Mouse (Mus musculus): ENCODE results near the gene Nwd1.
"Not testable (repeated sequence)": the region's sequence is repeated elsewhere in the genome, so short reads cannot be mapped to it uniquely, and the experiment has no call there.

Gene Nwd1

GRCm38 (mm10) chr8:72683572-72684099, 37.1 kb downstream of the Nwd1 start:
- not testable (repeated sequence) for ATAC-seq (ENCODE audit: insufficient number of reproducible peaks, low FRiP score, low TSS enrichment)

- ATAC-seq (ENCODE audit: insufficient number of reproducible peaks, low FRiP score, low TSS enrichment): peak; percentile 33; the same call in 1 of the 2 replicates
Measured at GRCm38 (mm10) chr8:72698349-72698926, 51.9 kb downstream of the Nwd1 start.

- no peak for ATAC-seq (ENCODE audit: insufficient number of reproducible peaks, low FRiP score, low TSS enrichment)
Measured at GRCm38 (mm10) chr8:72712569-72712968, 66.1 kb downstream of the Nwd1 start.

- no peak for ATAC-seq (ENCODE audit: insufficient number of reproducible peaks, low FRiP score, low TSS enrichment)
Measured at GRCm38 (mm10) chr8:72716594-72716993, 70.1 kb downstream of the Nwd1 start.

- ATAC-seq (ENCODE audit: insufficient number of reproducible peaks, low FRiP score, low TSS enrichment): no peak
Measured at GRCm38 (mm10) chr8:72720541-72720940, 74.0 kb downstream of the Nwd1 start.

GRCm38 (mm10) chr8:72722769-72723650, 76.5 kb downstream of the Nwd1 start, which contains the start of gene Sin3b:
TSS of gene Sin3b (plus strand) at chr8:72723285.
- peak; percentile 96 for ATAC-seq (ENCODE audit: insufficient number of reproducible peaks, low FRiP score, low TSS enrichment)

GRCm38 (mm10) chr8:72723651-72724001, 77.1 kb downstream of the Nwd1 start:
- ATAC-seq (ENCODE audit: insufficient number of reproducible peaks, low FRiP score, low TSS enrichment): 0 out of 2 replicates have a peak, but pooled peaks have one; percentile 6

- no peak for ATAC-seq (ENCODE audit: insufficient number of reproducible peaks, low FRiP score, low TSS enrichment)
Measured at GRCm38 (mm10) chr8:72728636-72729035, 82.1 kb downstream of the Nwd1 start.

- no peak for ATAC-seq (ENCODE audit: insufficient number of reproducible peaks, low FRiP score, low TSS enrichment)
Measured at GRCm38 (mm10) chr8:72735001-72735400, 88.5 kb downstream of the Nwd1 start.

GRCm38 (mm10) chr8:72736868-72737267, 90.4 kb downstream of the Nwd1 start:
- no peak for ATAC-seq (ENCODE audit: insufficient number of reproducible peaks, low FRiP score, low TSS enrichment)

GRCm38 (mm10) chr8:72746061-72746460, 99.5 kb downstream of the Nwd1 start:
- peak; percentile 59; the same call in 1 of the 2 replicates for ATAC-seq (ENCODE audit: insufficient number of reproducible peaks, low FRiP score, low TSS enrichment)

GRCm38 (mm10) chr8:72749846-72750245, 103.3 kb downstream of the Nwd1 start:
- no peak for ATAC-seq (ENCODE audit: insufficient number of reproducible peaks, low FRiP score, low TSS enrichment)

GRCm38 (mm10) chr8:72750266-72750665, 103.8 kb downstream of the Nwd1 start:
- no peak for ATAC-seq (ENCODE audit: insufficient number of reproducible peaks, low FRiP score, low TSS enrichment)

GRCm38 (mm10) chr8:72751126-72751525, 104.6 kb downstream of the Nwd1 start:
- ATAC-seq (ENCODE audit: insufficient number of reproducible peaks, low FRiP score, low TSS enrichment): no peak

- no peak for ATAC-seq (ENCODE audit: insufficient number of reproducible peaks, low FRiP score, low TSS enrichment)
Measured at GRCm38 (mm10) chr8:72752289-72752688, 105.8 kb downstream of the Nwd1 start.

GRCm38 (mm10) chr8:72753165-72753564, 106.7 kb downstream of the Nwd1 start:
- no peak for ATAC-seq (ENCODE audit: insufficient number of reproducible peaks, low FRiP score, low TSS enrichment)

- no peak for ATAC-seq (ENCODE audit: insufficient number of reproducible peaks, low FRiP score, low TSS enrichment)
Measured at GRCm38 (mm10) chr8:72753781-72754180, 107.3 kb downstream of the Nwd1 start.

- ATAC-seq (ENCODE audit: insufficient number of reproducible peaks, low FRiP score, low TSS enrichment): no peak
Measured at GRCm38 (mm10) chr8:72756031-72756430, 109.5 kb downstream of the Nwd1 start.

GRCm38 (mm10) chr8:72756771-72757390, 110.4 kb downstream of the Nwd1 start:
- ATAC-seq (ENCODE audit: insufficient number of reproducible peaks, low FRiP score, low TSS enrichment): no peak

GRCm38 (mm10) chr8:72757426-72758195, 111.1 kb downstream of the Nwd1 start:
- ATAC-seq (ENCODE audit: insufficient number of reproducible peaks, low FRiP score, low TSS enrichment): no peak

All from cerebellum, adult (tissue).